Mouse (Mus musculus): ENCODE results near the gene Galnt10.

Galnt10 gene

GRCm38 (mm10) chr11:57831281-57831781 is 186.1 kb downstream of the Galnt10 start:
- DNase-seq = no peak

- DNase-seq = no peak
These were observed 186.6 kb downstream of the Galnt10 start for GRCm38 (mm10) chr11:57831861-57832260.

- no peak for DNase-seq
These were observed 187.4 kb downstream of the Galnt10 start, which contains the start of gene Hand1 for GRCm38 (mm10) chr11:57832552-57833201. Gene Hand1, minus strand, starts transcription at chr11:57832818.

GRCm38 (mm10) chr11:57833296-57833977 is 188.2 kb downstream of the Galnt10 start:
- no peak for DNase-seq

GRCm38 (mm10) chr11:57834031-57834430 is 188.8 kb downstream of the Galnt10 start:
- no peak for DNase-seq

GRCm38 (mm10) chr11:57835331-57835730 is 190.1 kb downstream of the Galnt10 start:
- no peak for DNase-seq

GRCm38 (mm10) chr11:57835931-57836330 is 190.7 kb downstream of the Galnt10 start:
- DNase-seq = no peak

GRCm38 (mm10) chr11:57836401-57836800 is 191.2 kb downstream of the Galnt10 start:
- DNase-seq = no peak

Measured in kidney, adult 18-20 months (tissue).